Comparison of ENCODE assay signal across 8 mouse cellular contexts in the genomic region with DNA sequence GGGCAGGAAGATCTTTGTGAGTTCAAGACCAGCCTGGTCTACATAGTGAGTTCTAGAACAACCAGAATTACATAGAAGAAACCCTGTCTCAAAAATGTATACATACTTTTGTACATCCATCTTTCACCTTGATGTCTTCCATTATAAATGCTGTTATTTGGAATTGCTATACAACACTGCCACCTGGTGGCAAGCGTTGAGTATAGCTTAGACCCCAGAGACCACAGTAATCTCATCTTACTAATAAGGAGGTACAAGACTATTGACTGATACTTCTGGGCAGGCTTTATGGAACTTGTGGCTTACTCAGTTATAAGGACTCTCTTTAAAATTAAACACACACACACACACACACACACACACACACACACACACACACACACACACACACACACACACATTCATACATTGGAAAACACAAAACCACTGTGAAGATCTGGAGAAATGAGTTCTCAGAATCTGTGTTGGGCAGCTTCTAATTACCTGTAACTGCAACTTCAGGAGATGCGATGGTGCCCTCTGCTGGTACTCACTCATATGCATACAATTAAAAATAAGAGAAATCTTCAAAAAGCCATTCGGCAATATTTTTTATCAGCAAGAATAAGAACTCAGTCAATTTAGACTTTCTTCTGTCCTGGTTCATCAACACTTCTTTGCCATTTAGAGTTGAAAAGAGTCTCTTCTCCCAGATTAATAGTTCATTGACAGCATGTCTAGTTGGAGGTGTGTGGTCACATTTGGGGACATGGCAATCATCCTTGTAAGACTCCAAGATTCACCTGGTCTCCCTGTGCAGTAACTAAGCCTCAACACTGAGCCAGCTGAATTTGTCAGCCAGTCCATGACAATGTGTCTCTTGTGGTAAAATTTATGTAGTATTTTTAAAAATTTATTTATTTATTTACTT. TPM values are rescaled to one million over a fixed set of nuclear protein-coding genes. Genes with fewer than 3 reads are reported as not detected.
DNase-seq lines count a peak whose midpoint lies in the region; ATAC-seq and TF ChIP-seq lines count a peak whose summit lies in the region.

No protein-coding gene starts in this region.

- DNase-seq in 3134 (ENCODE audit: extremely low read depth, insufficient read length, low spot score), result peak; percentile 25
- peak; percentile 87 for DNase-seq in induced T-regulatory cell, adult 2 months (ENCODE audit: low read depth)
- peak; percentile 54 for DNase-seq in liver, embryonic 13.5 days
- peak; percentile 86 for DNase-seq in retina, postnatal 1 day
- DNase-seq in urinary bladder, adult 2 months (ENCODE audit: low spot score), result no peak

- H3K9ac ChIP-seq in forebrain, embryonic 16.5 days (replicated peaks; ENCODE audit: low read depth, low read length), result no peak overlapping the region
- no peak overlapping the region for H3K9ac ChIP-seq in liver, embryonic 13.5 days

- 0 out of 2 replicates have a peak, but pooled peaks cover 9% of the 10 kb centered on the region for H3K4me1 ChIP-seq in E14TG2a.4 (replicated peaks; ENCODE audit: low read depth, low read length)
- no peaks in the 10 kb centered on the region for H3K4me1 ChIP-seq in forebrain, embryonic 16.5 days (replicated peaks; ENCODE audit: control insufficient read depth, insufficient read depth, low read length)
- 0 out of 2 replicates have a peak, but pooled peaks cover 3% of the 10 kb centered on the region for H3K4me1 ChIP-seq in liver, embryonic 13.5 days (replicated peaks)

- H3K27me3 ChIP-seq in E14TG2a.4 (ENCODE audit: insufficient read depth, low read length), result peaks cover 4% of the 10 kb centered on the region; the same call in 1 of the 2 replicates
- H3K27me3 ChIP-seq in forebrain, embryonic 16.5 days (replicated peaks; ENCODE audit: control insufficient read depth, insufficient read depth, low read length), result no peaks in the 10 kb centered on the region
- H3K27me3 ChIP-seq in liver, embryonic 13.5 days, result peaks cover 17% of the 10 kb centered on the region

- no peaks in the 10 kb centered on the region for H3K9me3 ChIP-seq in E14TG2a.4 (ENCODE audit: low read length)
- no peaks in the 10 kb centered on the region for H3K9me3 ChIP-seq in forebrain, embryonic 16.5 days (ENCODE audit: control insufficient read depth, low read length)
- no peaks in the 10 kb centered on the region for H3K9me3 ChIP-seq in liver, embryonic 13.5 days (replicated peaks)

- 27% methylated on average over 3 of the region's 3 CpGs for WGBS in forebrain, embryonic 16.5 days
- WGBS in liver, embryonic 13.5 days (ENCODE audit: insufficient replicate concordance), result 27% methylated on average over 3 of the region's 3 CpGs

- peak; percentile 37 for TF ChIP-seq CTCF in E14TG2a.4 (conservative IDR thresholded peaks at IDR 0.05; ENCODE audit: low read length)

- H3K4me2 ChIP-seq in forebrain, embryonic 16.5 days (ENCODE audit: low read length), result no peak overlapping the region
- H3K4me2 ChIP-seq in liver, embryonic 13.5 days, result no peak overlapping the region

- peak; percentile 51 for ATAC-seq in cerebellum, adult (ENCODE audit: insufficient number of reproducible peaks, low FRiP score, low TSS enrichment)
- ATAC-seq in forebrain, embryonic 16.5 days, result peak; percentile 51
- 0 out of 2 replicates have a peak, but pooled peaks have one; percentile 54 for ATAC-seq in liver, embryonic 13.5 days (ENCODE audit: low read depth)

- H3K27ac ChIP-seq in forebrain, embryonic 16.5 days (ENCODE audit: low read length), result no peak overlapping the region
- H3K27ac ChIP-seq in liver, embryonic 13.5 days, result no peak overlapping the region

- H3K36me3 ChIP-seq in E14TG2a.4 (ENCODE audit: insufficient read depth, low read length), result no peaks in the 10 kb centered on the region
- no peaks in the 10 kb centered on the region for H3K36me3 ChIP-seq in forebrain, embryonic 16.5 days (ENCODE audit: control insufficient read depth, insufficient read depth)
- no peaks in the 10 kb centered on the region for H3K36me3 ChIP-seq in liver, embryonic 13.5 days

- no peak overlapping the region for H3K4me3 ChIP-seq in E14TG2a.4 (replicated peaks; ENCODE audit: low read length)
- no peak overlapping the region for H3K4me3 ChIP-seq in forebrain, embryonic 16.5 days (replicated peaks; ENCODE audit: low read length)
- no peak overlapping the region for H3K4me3 ChIP-seq in liver, embryonic 13.5 days (replicated peaks)

RNA-seq across cellular contexts. Expression of a gene that starts 22.9 kb away (rescaled TPM):
- 0.17 TPM in 1 of 2 replicates, not detected in the other for polyA plus RNA-seq in forebrain, embryonic 16.5 days (2015; fragmentation: Nextera tagmentation; extraction: Ambion mirVana)
- polyA plus RNA-seq in liver, embryonic 13.5 days (2015; fragmentation: Nextera tagmentation; extraction: Ambion mirVana), result not detected in 2 replicates
- polyA plus RNA-seq in urinary bladder, adult 2 months (2012; rRNA removed), result 0.16 and 0.50 TPM in 2 replicates

RNA-seq across cellular contexts. Expression of a gene that starts 42.2 kb away (rescaled TPM):
- 21.5 and 22.6 TPM in 2 replicates for polyA plus RNA-seq in forebrain, embryonic 16.5 days (2015; fragmentation: Nextera tagmentation; extraction: Ambion mirVana)
- polyA plus RNA-seq in liver, embryonic 13.5 days (2015; fragmentation: Nextera tagmentation; extraction: Ambion mirVana), result 5.3 and 6.0 TPM in 2 replicates
- 38.7 and 44.8 TPM in 2 replicates for polyA plus RNA-seq in urinary bladder, adult 2 months (2012; rRNA removed)
